Mouse (Mus musculus): ENCODE results near the gene Oas2.

GRCm38 (mm10) chr5:120685678-120686077, 64.0 kb downstream of the Oas2 start:
- TF ChIP-seq CTCF (IDR thresholded peaks at IDR 0.05; ENCODE audit: control insufficient read depth, insufficient read depth, insufficient read length): no peak
- TF ChIP-seq MYOG (IDR thresholded peaks at IDR 0.05; ENCODE audit: control insufficient read depth, extremely low read depth, insufficient read length): no peak

Measured in C2C12 (cell line).